Comparison of ENCODE assay signal across 12 mouse cellular contexts in genomic region chr1:169160858-169161257, GRCm38 (mm10).
DNase-seq lines count a peak whose midpoint lies in the region; ATAC-seq lines count a peak whose summit lies in the region.
"Had no signal": no experiment of that assay in that cellular context is flagged by ENCODE, and none has a peak within 500 bp of the region (broad histone marks: within the 10 kb centered on the region; RNA-seq: fewer than 3 reads in every experiment).

No protein-coding gene starts in this region.

- peaks cover 4% of the 10 kb centered on the region; the same call in 1 of the 2 replicates for H3K9me3 ChIP-seq in kidney, embryonic 16.5 days (ENCODE audit: low read length)
- no peaks in the 10 kb centered on the region for H3K9me3 ChIP-seq in midbrain, embryonic 11.5 days (ENCODE audit: control insufficient read depth, low read length)

- H3K4me2 ChIP-seq in kidney, embryonic 16.5 days (replicated peaks; ENCODE audit: low read depth, low read length): no peak overlapping the region
- H3K4me2 ChIP-seq in midbrain, embryonic 11.5 days: no peak overlapping the region

- H3K9ac ChIP-seq in kidney, embryonic 16.5 days (replicated peaks; ENCODE audit: low read length): no peak overlapping the region
- H3K9ac ChIP-seq in midbrain, embryonic 11.5 days (ENCODE audit: low read length): no peak overlapping the region
- H3K9ac ChIP-seq: liver, postnatal 0 days had no signal

- peak overlapping the region; percentile 91 for H3K27ac ChIP-seq in kidney, embryonic 16.5 days (ENCODE audit: low read length)
- no peak overlapping the region for H3K27ac ChIP-seq in midbrain, embryonic 11.5 days (ENCODE audit: low read depth, low read length)
- H3K27ac ChIP-seq: hindbrain, postnatal 0 days had no signal

- 13% methylated on average over 6 of the region's 6 CpGs for WGBS in kidney, embryonic 16.5 days
- WGBS in midbrain, embryonic 11.5 days: 88% methylated on average over 6 of the region's 6 CpGs

- H3K4me1 ChIP-seq in kidney, embryonic 16.5 days (ENCODE audit: insufficient read depth, low read length): peaks cover 18% of the 10 kb centered on the region
- no peaks in the 10 kb centered on the region for H3K4me1 ChIP-seq in midbrain, embryonic 11.5 days (ENCODE audit: control insufficient read depth, insufficient read depth, low read length)

- peak; percentile 47 for DNase-seq in embryo, embryonic 11 days
- no peak for DNase-seq in embryo, embryonic 10 days (ENCODE audit: low spot score)
- peak; percentile 10 for DNase-seq in testis, postnatal 14 days (ENCODE audit: low spot score)
- DNase-seq in testis, postnatal 10 days (ENCODE audit: low spot score): no peak
- no peak for DNase-seq in midbrain, embryonic 11.5 days (ENCODE audit: low spot score, missing footprints)
- no peak for DNase-seq in thymus, postnatal 4 days
- no peak for DNase-seq in layer of hippocampus, adult 9-11 months
- DNase-seq: cerebellum, adult 2 months; liver, postnatal 0 days had no signal

- H3K36me3 ChIP-seq in kidney, embryonic 16.5 days (ENCODE audit: insufficient read depth, low read length): no peaks in the 10 kb centered on the region
- H3K36me3 ChIP-seq in midbrain, embryonic 11.5 days (ENCODE audit: control insufficient read depth, insufficient read depth, low read length): no peaks in the 10 kb centered on the region
- H3K36me3 ChIP-seq: G1E had no signal

- H3K4me3 ChIP-seq in kidney, embryonic 16.5 days (ENCODE audit: low read length): no peak overlapping the region
- H3K4me3 ChIP-seq in midbrain, embryonic 11.5 days (ENCODE audit: low read depth, low read length): no peak overlapping the region

- peak; percentile 89 for ATAC-seq in kidney, embryonic 16.5 days (ENCODE audit: low FRiP score, low TSS enrichment)
- ATAC-seq in midbrain, embryonic 11.5 days (ENCODE audit: low FRiP score): no peak
- ATAC-seq: hindbrain, postnatal 0 days; liver, postnatal 0 days had no signal

- no peaks in the 10 kb centered on the region for H3K27me3 ChIP-seq in kidney, embryonic 16.5 days (ENCODE audit: insufficient read depth, low read length)
- no peaks in the 10 kb centered on the region for H3K27me3 ChIP-seq in midbrain, embryonic 11.5 days (ENCODE audit: control insufficient read depth, insufficient read depth, low read length)

Comparison
In these comparisons a context has a peak if more than half of its experiments do, and no peak if none do; other contexts are left out.
1. DNase-seq: peak in embryo, embryonic 11 days (single experiment) and testis, postnatal 14 days (single experiment); none in embryo, embryonic 10 days (single experiment), testis, postnatal 10 days (single experiment), midbrain, embryonic 11.5 days (single experiment), thymus, postnatal 4 days (single experiment) and layer of hippocampus, adult 9-11 months (single experiment).